Mouse (Mus musculus): ENCODE data around the gene Bola3.

DNA sequence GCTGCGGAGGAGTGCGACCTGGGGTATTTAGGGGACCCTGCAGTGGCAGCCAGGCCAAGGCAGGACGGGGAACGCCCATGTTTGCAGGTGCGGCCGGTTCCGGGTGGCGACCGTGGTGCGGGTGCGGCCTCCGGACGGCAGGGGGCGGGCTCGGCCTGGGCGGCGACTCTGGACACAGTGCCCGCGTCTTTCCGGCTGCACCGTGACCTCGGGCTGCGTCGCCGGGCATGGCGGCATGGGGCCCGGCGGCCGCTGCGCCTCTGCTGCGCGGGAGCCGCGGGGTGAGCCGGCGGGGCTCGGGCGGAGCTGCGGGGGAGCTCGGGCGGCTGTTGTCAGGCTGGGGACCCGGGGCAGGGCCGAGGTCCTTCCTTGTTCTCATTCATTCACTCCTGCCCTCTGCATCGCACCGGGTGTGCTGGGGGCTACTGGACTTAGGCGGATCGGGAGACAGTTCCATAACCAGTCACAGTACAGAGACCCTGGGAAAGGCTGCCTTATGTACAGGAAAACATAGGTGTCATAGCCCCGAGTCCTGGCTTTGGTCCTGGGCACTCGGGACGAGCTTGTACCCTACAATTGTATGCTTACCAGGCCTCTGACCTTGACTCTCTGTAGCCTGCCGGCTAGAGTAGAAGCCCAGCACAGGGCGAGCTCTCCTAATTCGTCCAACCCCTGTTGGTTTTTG lies 469 bp downstream of the Bola3 start:
- TF ChIP-seq CTCF (IDR thresholded peaks at IDR 0.05; ENCODE audit: borderline replicate concordance, insufficient read depth, low read depth, low read length) (peak; percentile 84), POLR2A (IDR thresholded peaks at IDR 0.05; ENCODE audit: borderline replicate concordance, insufficient read depth, low read length) (peak; percentile 61)
